Mouse (Mus musculus) limb, embryonic 13.5 days (tissue): ENCODE data around the gene Ush1g. TPM values are rescaled to one million over a fixed set of nuclear protein-coding genes. Genes with fewer than 3 reads are reported as not detected.

ENCODE experiments used
- ATAC-seq: fragments of 200-750 bp; cut with Nextera tagmentation; 2 replicates; pipeline ENCODE4 v1.8.0; 2017; ENCODE audit warnings: low read depth, moderate number of reproducible peaks, moderate TSS enrichment; ENCODE audit not compliant: low FRiP score
- H3K27ac ChIP-seq: fragments of 300-500 bp; sonication (generic); 2 replicates; pipeline ENCODE4 v1.5.1; 2015; ENCODE audit warnings: inconsistent platforms, mild to moderate bottlenecking, moderate library complexity
- H3K27me3 ChIP-seq: fragments of 300-500 bp; sonication (generic); 2 replicates; pipeline ENCODE4 v1.6.1; 2015; ENCODE audit warnings: mild to moderate bottlenecking, inconsistent platforms
- H3K36me3 ChIP-seq: fragments of 300-500 bp; sonication (generic); 2 replicates; pipeline ENCODE4 v1.6.1; 2015; ENCODE audit warnings: inconsistent platforms, mild to moderate bottlenecking, moderate library complexity
- H3K4me1 ChIP-seq: fragments of 300-500 bp; sonication (generic); 2 replicates; pipeline ENCODE4 v1.6.1; 2015; ENCODE audit warnings: inconsistent platforms
- H3K4me2 ChIP-seq: fragments of 300-500 bp; sonication (generic); replicated peaks from 2 replicates; pipeline ENCODE4 v1.6.1; 2015; ENCODE audit warnings: inconsistent platforms, mild to moderate bottlenecking, moderate library complexity
- H3K4me3 ChIP-seq: fragments of 300-500 bp; sonication (generic); 2 replicates; pipeline ENCODE4 v1.5.1; 2015; ENCODE audit warnings: moderate library complexity, mild to moderate bottlenecking, inconsistent platforms
- H3K9ac ChIP-seq: fragments of 300-500 bp; sonication (generic); 2 replicates; pipeline ENCODE4 v1.6.1; 2015; ENCODE audit warnings: mild to moderate bottlenecking, inconsistent platforms
- H3K9me3 ChIP-seq: fragments of 300-500 bp; sonication (generic); 2 replicates; pipeline ENCODE4 v1.6.1; 2016; ENCODE audit warnings: inconsistent platforms
- WGBS: fragments of 180-500 bp; shearing (Covaris S2); methylation state at CpG from one replicate; pipeline ENCODE4 v1.1.7; 2015; 5-methylcytosine and 5-hydroxymethylcytosine counted together
- polyA plus RNA-seq: library from polyadenylated mRNA; unstranded; fragments of >200 nt; fragmentation: Nextera tagmentation; extraction: Ambion mirVana; gene quantifications from 2 replicates; pipeline ENCODE4 v1.2.1, GENCODE M21; 2015

Ush1g gene
- polyA plus RNA-seq, 1 experiment from 2014 or later = not detected

DNA sequence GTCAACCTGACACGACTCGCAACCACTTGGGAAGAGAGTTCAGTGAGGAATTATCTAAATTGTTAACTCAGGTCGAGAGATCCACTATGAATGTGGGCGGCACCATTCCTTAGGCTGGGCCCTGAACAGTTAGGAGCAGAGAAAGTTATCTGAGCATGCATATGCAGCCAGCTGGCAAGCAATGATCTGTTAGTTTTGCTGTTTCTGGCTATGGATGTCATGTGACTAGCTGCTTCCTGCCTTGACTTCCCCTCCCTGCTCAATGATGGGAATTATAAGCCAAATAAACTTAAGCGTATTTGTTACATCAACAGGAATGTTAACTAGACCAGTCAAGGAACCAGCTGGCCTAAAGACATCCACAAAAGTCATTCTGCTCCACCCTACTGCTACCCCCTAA is 31.5 kb upstream of the Ush1g start:
- no peak overlapping the region for H3K4me2 ChIP-seq
- H3K4me1 ChIP-seq = peaks cover 7% of the 10 kb centered on the region; the same call in 1 of the 2 replicates
- no peak overlapping the region for H3K27ac ChIP-seq
- H3K27me3 ChIP-seq = peaks cover 52% of the 10 kb centered on the region
- H3K36me3 ChIP-seq = no peaks in the 10 kb centered on the region
- H3K9ac ChIP-seq = no peak overlapping the region
- WGBS = 85% methylated on average over 5 of the region's 5 CpGs
- no peak for ATAC-seq
- no peak overlapping the region for H3K4me3 ChIP-seq
- no peaks in the 10 kb centered on the region for H3K9me3 ChIP-seq

DNA sequence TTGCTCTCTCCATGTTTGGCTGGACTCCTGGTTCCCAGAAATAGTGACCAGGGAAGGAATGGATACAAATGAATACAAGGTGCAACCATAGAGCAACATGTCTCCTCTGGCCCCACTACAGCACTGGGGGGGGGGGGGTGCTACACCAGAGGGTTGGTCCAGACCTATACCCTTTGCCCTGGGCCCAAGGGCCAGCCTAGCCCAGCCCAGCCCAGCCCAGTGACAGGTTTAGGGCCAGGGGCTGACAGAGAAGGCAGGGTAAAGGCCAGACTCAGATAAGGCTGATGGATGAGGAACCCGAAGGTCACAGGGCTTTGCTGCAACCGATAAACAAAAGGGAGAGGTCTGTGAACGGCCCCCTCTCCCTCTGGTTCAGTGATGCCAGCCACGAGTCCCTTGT is 28.1 kb upstream of the Ush1g start:
- Histone ChIP-seq H3K4me2 (no peak overlapping the region), H3K4me3 (no peak overlapping the region), H3K9ac (no peak overlapping the region), H3K36me3 (no peaks in the 10 kb centered on the region), H3K27me3 (peaks cover 42% of the 10 kb centered on the region), H3K27ac (no peak overlapping the region), H3K4me1 (peaks cover 30% of the 10 kb centered on the region), H3K9me3 (no peaks in the 10 kb centered on the region)
- ATAC-seq = no peak
- WGBS = 32% methylated on average over 4 of the region's 4 CpGs

DNA sequence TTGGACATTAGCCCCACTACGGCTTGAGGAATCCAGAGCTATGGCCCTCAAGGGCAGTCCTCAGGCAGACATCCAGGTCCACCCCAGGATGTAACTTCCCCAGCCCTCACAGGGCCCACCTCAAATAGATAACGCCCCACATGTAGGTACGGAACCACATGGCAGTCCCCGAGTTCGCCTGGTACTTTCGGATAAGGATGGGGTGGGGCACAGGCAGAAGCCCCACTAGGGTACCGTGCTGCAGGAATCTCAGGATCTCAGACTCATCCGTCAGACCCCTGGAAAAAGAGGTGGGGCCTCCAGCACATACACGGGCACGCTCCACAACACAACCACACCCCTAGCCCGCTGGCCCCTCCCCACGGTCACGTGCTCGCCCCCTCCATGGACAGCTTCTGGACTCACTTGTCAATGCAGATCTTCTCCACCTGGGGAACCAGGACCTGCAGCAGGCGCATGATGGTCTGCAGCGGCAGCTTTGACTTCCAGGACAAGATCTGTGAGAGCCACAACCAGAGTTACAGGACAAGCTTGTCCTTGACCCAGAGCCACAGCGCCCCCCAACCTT is 26.9 kb upstream of the Ush1g start:
- Histone ChIP-seq H3K27me3 (peaks cover 46% of the 10 kb centered on the region), H3K4me3 (no peak overlapping the region), H3K36me3 (no peaks in the 10 kb centered on the region), H3K4me2 (no peak overlapping the region), H3K4me1 (peaks cover 36% of the 10 kb centered on the region), H3K9ac (no peak overlapping the region), H3K27ac (no peak overlapping the region), H3K9me3 (no peaks in the 10 kb centered on the region)
- no peak for ATAC-seq
- WGBS = 47% methylated on average over 17 of the region's 17 CpGs

DNA sequence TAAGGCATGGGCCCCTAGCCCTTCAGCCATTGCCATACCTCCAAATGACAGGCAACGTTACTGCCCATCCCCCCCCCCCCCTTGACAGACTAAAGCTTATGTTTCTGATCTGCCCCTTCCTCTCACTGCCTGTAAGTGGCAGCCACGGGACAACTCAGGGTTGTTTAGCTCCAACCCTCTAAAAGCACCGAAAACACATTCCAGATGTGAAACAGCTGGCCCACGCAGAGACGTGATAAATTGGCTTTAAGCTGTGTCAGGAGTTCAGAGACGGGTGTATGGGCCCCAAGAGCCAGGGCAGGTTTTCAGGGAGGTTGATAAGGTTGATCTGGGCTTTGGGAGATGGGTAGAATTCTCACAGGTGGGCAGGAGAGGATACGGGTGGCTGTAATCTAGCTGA is 23.7 kb upstream of the Ush1g start:
- H3K4me1 ChIP-seq = peaks cover 36% of the 10 kb centered on the region
- H3K4me3 ChIP-seq = no peak overlapping the region
- 9% methylated on average over 7 of the region's 7 CpGs for WGBS
- no peak overlapping the region for H3K9ac ChIP-seq
- no peaks in the 10 kb centered on the region for H3K9me3 ChIP-seq
- peaks cover 40% of the 10 kb centered on the region for H3K27me3 ChIP-seq
- H3K4me2 ChIP-seq = no peak overlapping the region
- no peaks in the 10 kb centered on the region for H3K36me3 ChIP-seq
- peak; percentile 67; the same call in 1 of the 2 replicates for ATAC-seq
- no peak overlapping the region for H3K27ac ChIP-seq

DNA sequence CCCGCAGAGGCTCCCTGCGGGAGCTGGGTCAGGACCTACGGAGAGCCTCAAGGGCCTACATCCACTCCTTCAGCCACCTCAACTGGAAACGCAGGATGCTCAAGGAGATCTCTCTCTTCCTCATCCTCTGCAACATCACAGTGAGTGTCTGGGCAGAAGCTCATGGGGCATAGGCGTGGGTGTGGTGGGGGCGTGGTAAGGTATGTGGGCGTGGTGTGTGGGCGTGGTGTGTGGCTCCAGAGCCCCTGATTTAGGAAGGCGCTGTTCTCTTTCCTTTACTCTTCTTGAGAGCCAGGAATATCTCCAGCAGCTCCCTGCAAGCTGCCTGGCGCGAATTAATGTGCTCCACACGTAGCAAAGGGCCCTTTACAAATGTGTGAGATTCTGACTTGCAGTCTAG is 23.1 kb upstream of the Ush1g start:
- no peak for ATAC-seq
- Histone ChIP-seq H3K4me1 (peaks cover 36% of the 10 kb centered on the region), H3K27ac (no peak overlapping the region), H3K9ac (no peak overlapping the region), H3K27me3 (peaks cover 39% of the 10 kb centered on the region), H3K9me3 (no peaks in the 10 kb centered on the region), H3K4me2 (no peak overlapping the region), H3K4me3 (no peak overlapping the region), H3K36me3 (no peaks in the 10 kb centered on the region)
- 6% methylated on average over 12 of the region's 12 CpGs for whole genome bisulfite sequencing

DNA sequence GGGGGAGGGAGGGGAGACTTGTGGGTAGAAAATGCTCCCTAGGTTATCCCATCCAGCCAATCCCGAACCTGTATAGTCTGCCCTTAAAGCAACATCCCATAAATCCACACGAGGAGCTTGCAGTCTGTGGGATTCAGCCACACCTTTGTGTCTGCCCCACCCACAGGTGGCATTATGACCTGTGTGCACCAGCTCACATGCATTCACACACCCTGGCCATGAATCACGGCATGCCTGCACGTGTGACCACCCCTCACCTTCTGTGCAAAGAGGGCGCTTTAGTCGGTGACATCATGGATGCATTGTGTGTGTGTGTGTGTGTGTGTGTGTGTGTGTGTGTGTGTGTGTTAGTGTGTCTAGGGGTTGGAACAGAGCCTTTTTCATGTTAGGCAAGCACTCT is 20.0 kb upstream of the Ush1g start:
- Histone ChIP-seq H3K27me3 (peaks cover 61% of the 10 kb centered on the region), H3K27ac (no peak overlapping the region), H3K4me1 (peaks cover 25% of the 10 kb centered on the region), H3K36me3 (no peaks in the 10 kb centered on the region), H3K9ac (no peak overlapping the region), H3K4me3 (no peak overlapping the region), H3K9me3 (no peaks in the 10 kb centered on the region), H3K4me2 (no peak overlapping the region)
- ATAC-seq = no peak
- 74% methylated on average over 6 of the region's 6 CpGs for whole genome bisulfite sequencing

DNA sequence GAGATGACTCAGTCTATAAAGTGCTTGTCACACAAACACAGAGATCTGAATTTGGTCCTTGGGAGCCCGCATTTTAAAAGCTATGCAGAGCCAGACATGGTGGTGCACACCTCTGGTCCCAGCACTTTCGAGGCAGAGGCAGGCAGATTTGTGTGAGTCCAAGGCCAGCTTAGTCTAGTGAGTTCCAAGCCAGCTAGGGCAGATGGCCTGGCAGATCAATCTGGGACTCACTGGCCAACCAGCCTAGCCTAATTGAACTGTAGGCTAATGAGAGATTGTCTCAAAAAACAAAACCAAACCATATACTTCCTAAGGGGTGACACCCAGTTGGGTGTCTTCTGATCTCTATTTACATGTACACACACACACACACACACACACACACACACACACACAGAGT is 19.4 kb upstream of the Ush1g start:
- Histone ChIP-seq H3K36me3 (no peaks in the 10 kb centered on the region), H3K27me3 (peaks cover 63% of the 10 kb centered on the region), H3K27ac (no peak overlapping the region), H3K9me3 (no peaks in the 10 kb centered on the region), H3K9ac (no peak overlapping the region), H3K4me3 (no peak overlapping the region), H3K4me2 (no peak overlapping the region), H3K4me1 (peaks cover 18% of the 10 kb centered on the region)
- WGBS = 59% methylated on average over 2 of the region's 2 CpGs
- no peak for ATAC-seq

DNA sequence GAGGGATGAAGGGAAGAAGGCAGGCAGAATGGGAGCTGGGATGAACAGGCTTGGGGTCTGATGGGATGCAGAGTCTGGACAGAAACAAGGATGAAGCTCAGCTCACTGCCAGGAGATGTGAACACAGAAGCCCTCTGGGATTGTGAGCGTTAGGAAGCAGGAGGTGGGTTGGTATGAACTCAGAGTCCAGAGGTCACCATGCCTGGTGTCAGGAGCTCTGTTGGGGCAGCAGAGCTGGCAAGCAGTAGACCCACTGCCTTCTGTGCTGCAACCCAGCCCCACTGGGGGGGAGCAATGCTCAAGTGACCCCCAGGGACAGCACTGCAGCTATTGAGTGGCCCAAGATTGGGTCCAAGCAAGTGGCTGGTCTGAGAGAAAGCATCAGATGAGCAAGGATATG is 16.0 kb upstream of the Ush1g start:
- no peak for ATAC-seq
- H3K36me3 ChIP-seq = no peaks in the 10 kb centered on the region
- H3K27me3 ChIP-seq = peaks cover 75% of the 10 kb centered on the region

DNA sequence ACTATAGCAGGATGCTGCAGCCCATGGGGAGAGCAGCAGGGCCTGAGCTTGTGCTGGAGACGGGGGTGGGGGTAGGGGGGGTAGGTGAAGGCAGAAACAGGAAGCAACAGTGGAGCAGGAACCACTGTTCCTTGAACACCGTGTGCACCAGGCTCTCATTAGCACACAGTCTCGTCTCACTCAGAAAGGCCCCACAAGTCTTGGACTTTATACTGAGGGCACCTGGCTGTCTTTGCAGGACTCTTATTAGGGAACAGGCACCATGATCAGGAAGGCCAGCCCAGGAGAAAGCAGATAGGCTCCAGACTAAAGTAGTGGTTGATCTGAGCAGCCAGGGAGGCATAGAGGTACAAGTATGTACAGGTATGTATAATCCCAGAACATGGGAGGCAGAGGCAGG is 15.5 kb upstream of the Ush1g start:
- Histone ChIP-seq H3K4me1 (peaks cover 4% of the 10 kb centered on the region; the same call in 1 of the 2 replicates), H3K9ac (no peak overlapping the region), H3K4me2 (no peak overlapping the region), H3K27me3 (peaks cover 80% of the 10 kb centered on the region), H3K9me3 (no peaks in the 10 kb centered on the region), H3K36me3 (no peaks in the 10 kb centered on the region), H3K27ac (no peak overlapping the region), H3K4me3 (no peak overlapping the region)
- ATAC-seq = no peak
- WGBS = 48% methylated on average over 3 of the region's 3 CpGs

More for the DNA sequence above, 16.0 kb upstream of the Ush1g start:
- no peak overlapping the region for H3K4me3 ChIP-seq
- WGBS = 64% methylated on average over 1 of the region's 1 CpGs
- H3K4me2 ChIP-seq = no peak overlapping the region
- H3K9me3 ChIP-seq = no peaks in the 10 kb centered on the region
- peaks cover 4% of the 10 kb centered on the region; the same call in 1 of the 2 replicates for H3K4me1 ChIP-seq
- H3K27ac ChIP-seq = no peak overlapping the region
- no peak overlapping the region for H3K9ac ChIP-seq

DNA sequence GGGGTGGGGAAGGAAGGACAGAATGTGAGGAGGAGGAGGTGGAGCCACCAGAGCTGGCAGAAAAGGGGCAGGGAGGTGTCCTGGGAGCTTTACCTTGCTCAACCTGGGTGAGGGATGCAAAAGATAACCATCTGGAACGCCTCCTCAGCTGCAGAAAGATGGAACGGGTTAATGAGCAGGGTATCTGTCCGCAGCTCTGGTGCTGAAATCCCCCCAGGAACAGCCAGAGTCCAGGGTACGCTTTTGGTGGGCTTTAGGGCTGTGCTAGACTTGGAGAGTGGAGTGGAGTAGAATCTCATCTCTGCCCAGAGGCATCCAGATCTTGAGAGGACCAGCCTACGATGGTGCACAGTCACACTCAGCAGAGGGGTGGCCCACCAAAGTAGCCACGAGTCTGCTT is 14.3 kb upstream of the Ush1g start:
- Histone ChIP-seq H3K4me3 (no peak overlapping the region), H3K4me1 (peaks cover 4% of the 10 kb centered on the region; the same call in 1 of the 2 replicates), H3K36me3 (no peaks in the 10 kb centered on the region), H3K27me3 (peaks cover 90% of the 10 kb centered on the region), H3K9me3 (no peaks in the 10 kb centered on the region), H3K27ac (no peak overlapping the region), H3K9ac (no peak overlapping the region), H3K4me2 (no peak overlapping the region)
- WGBS = 14% methylated on average over 6 of the region's 6 CpGs
- ATAC-seq = no peak

DNA sequence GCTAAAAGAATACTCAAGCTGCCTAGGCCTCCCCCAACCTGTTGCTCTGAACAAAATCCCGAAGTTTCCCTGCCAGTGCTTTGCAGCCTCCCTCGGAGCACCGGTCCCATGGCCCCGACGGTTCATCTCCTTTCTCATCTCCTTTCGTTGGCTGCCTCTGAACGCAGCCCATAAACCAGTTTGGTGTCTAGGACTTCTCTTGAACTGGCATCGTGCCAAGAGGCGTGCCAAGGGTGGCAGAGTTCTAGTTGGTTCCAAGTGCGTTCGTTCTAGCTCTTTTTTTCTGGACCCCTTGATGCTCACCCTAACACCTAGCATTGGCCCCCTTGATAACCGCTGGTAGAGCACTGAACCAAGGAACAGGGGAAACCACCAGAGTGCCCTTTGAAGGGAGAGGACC is 13.4 kb upstream of the Ush1g start:
- Histone ChIP-seq H3K27ac (no peak overlapping the region), H3K9ac (no peak overlapping the region), H3K9me3 (no peaks in the 10 kb centered on the region), H3K4me1 (peaks cover 4% of the 10 kb centered on the region; the same call in 1 of the 2 replicates), H3K36me3 (no peaks in the 10 kb centered on the region), H3K27me3 (peaks cover 95% of the 10 kb centered on the region), H3K4me2 (no peak overlapping the region), H3K4me3 (no peak overlapping the region)
- WGBS = 61% methylated on average over 12 of the region's 12 CpGs
- ATAC-seq = no peak

DNA sequence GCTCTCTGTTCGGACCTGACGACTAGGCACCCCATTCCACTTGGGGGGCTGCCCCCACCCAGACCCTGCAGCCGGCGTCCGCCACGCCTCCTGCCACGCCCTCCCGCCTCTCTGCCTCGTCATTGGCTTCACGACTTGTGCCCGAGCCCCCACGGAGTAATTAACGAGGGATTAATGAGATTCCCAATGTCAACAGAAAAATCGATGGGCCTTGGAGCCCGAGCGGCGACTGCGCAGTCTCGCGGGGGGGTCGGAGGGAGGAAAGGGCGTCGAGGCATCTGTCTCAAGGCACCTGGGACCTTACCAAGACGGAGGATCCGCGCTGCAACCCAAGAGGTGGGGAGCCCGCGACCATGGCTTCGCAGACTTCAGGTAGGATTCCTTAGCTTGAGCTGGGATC is 12.7 kb upstream of the Ush1g start, which contains the start of gene Otop3:
Gene Otop3 (plus strand): TSS at position 201 of the 400 bp plus-strand sequence.
- H3K4me1 ChIP-seq = peaks cover 4% of the 10 kb centered on the region; the same call in 1 of the 2 replicates
- H3K9me3 ChIP-seq = no peaks in the 10 kb centered on the region
- peaks cover 95% of the 10 kb centered on the region for H3K27me3 ChIP-seq
- no peak within 1 kb of the TSS for H3K27ac ChIP-seq
- no peak within 1 kb of the TSS for H3K9ac ChIP-seq
- peak within 1 kb of the TSS; percentile 43 for H3K4me2 ChIP-seq
- 7% methylated on average over 29 of the region's 29 CpGs for WGBS
- H3K4me3 ChIP-seq = 0 out of 2 replicates have a peak within 1 kb of the TSS, but pooled peaks have one; percentile 1
- no peak for ATAC-seq
- H3K36me3 ChIP-seq = no peaks in the 10 kb centered on the region

DNA sequence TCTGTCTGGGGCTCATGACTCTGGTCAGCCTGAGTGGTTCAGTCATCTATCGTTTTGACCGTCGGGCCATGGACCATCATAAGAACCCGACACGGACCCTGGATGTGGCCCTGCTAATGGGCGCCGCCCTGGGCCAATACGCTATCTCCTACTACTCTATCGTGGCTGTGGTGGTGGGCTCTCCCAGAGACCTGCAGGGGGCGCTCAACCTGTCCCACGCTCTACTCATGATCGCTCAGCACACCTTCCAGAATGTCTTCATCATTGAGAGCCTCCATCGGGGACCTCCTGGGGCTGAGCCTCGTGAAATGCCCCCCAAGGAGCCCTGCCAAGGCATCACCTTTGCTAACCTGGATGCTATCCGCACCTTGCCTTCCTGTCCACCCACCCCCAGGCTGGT is 7.5 kb upstream of the Ush1g start:
- ATAC-seq = no peak
- H3K27me3 ChIP-seq = peaks cover 90% of the 10 kb centered on the region
- WGBS = 71% methylated on average over 15 of the region's 15 CpGs

More for the DNA sequence above, 7.5 kb upstream of the Ush1g start:
- Histone ChIP-seq H3K27ac (no peak overlapping the region), H3K4me1 (peaks cover under 1% of the 10 kb centered on the region; the same call in 1 of the 2 replicates), H3K4me3 (no peak overlapping the region), H3K9me3 (no peaks in the 10 kb centered on the region), H3K4me2 (no peak overlapping the region), H3K36me3 (no peaks in the 10 kb centered on the region), H3K9ac (no peak overlapping the region)
